25 mouse cellular contexts compared by ENCODE assay signal in the genomic region with DNA sequence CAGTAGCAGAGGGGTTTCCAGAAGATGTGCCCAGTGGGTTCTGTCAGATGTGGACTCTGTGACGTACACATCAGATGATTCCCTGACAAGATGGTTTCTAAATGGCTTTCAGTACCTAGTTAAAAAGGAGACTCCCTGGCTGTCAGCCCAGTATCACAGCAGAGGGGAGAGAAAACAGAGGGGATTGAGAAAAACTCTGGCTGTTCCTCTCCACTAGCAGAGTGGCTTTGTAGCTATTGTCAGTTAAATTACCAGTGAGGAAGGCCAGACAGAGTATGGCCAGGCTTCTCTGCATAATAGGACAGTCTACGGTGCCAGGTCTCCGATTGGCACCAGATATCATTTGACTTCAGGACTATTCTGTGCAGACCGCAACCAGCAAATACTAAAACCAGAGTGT. TPM values are rescaled to one million over a fixed set of nuclear protein-coding genes. Genes with fewer than 3 reads are reported as not detected.
DNase-seq lines count a peak whose midpoint lies in the region; ATAC-seq and TF ChIP-seq lines count a peak whose summit lies in the region.
"Had no signal": no experiment of that assay in that cellular context is flagged by ENCODE, and none has a peak within 500 bp of the region (broad histone marks: within the 10 kb centered on the region; RNA-seq: fewer than 3 reads in every experiment).

No protein-coding gene starts in this region.

- H3K27ac ChIP-seq in forebrain, embryonic 15.5 days (replicated peaks): 0 out of 2 replicates have a peak overlapping the region, but pooled peaks have one; percentile 5
- no peak overlapping the region for H3K27ac ChIP-seq in forebrain, embryonic 12.5 days
- H3K27ac ChIP-seq in hindbrain, postnatal 0 days: no peak overlapping the region
- H3K27ac ChIP-seq in hindbrain, embryonic 13.5 days: no peak overlapping the region
- no peak overlapping the region for H3K27ac ChIP-seq in neural tube, embryonic 14.5 days (ENCODE audit: low read depth, low read length)
- no peak overlapping the region for H3K27ac ChIP-seq in neural tube, embryonic 15.5 days (replicated peaks)
- H3K27ac ChIP-seq: heart, embryonic 15.5 days; limb, embryonic 12.5 days; liver, embryonic 15.5 days; midbrain, embryonic 12.5 days; neural tube, embryonic 13.5 days had no signal

- TF ChIP-seq CTCF in hindbrain, postnatal 0 days (IDR thresholded peaks at IDR 0.05; ENCODE audit: low read depth): no peak

- no peak for ATAC-seq in forebrain, embryonic 15.5 days (replicated peaks)
- ATAC-seq in forebrain, embryonic 12.5 days (ENCODE audit: low FRiP score): no peak
- ATAC-seq in hindbrain, postnatal 0 days: peak; percentile 40; the same call in 1 of the 2 replicates
- no peak for ATAC-seq in hindbrain, embryonic 13.5 days (ENCODE audit: low FRiP score)
- ATAC-seq in neural tube, embryonic 14.5 days (ENCODE audit: low read depth): peak; percentile 63; the same call in 1 of the 2 replicates
- peak; percentile 35; the same call in 1 of the 2 replicates for ATAC-seq in neural tube, embryonic 15.5 days (ENCODE audit: low FRiP score)
- ATAC-seq: CD4-positive, CD25-positive, alpha-beta regulatory T cell, adult 4 months had no signal

- no peak overlapping the region for H3K9ac ChIP-seq in forebrain, embryonic 15.5 days (replicated peaks)
- H3K9ac ChIP-seq in forebrain, embryonic 12.5 days: no peak overlapping the region
- no peak overlapping the region for H3K9ac ChIP-seq in hindbrain, postnatal 0 days (replicated peaks; ENCODE audit: low read length)
- no peak overlapping the region for H3K9ac ChIP-seq in hindbrain, embryonic 13.5 days
- no peak overlapping the region for H3K9ac ChIP-seq in neural tube, embryonic 14.5 days (replicated peaks; ENCODE audit: low read depth, low read length)
- no peak overlapping the region for H3K9ac ChIP-seq in neural tube, embryonic 15.5 days (replicated peaks)
- H3K9ac ChIP-seq: heart, embryonic 15.5 days; limb, embryonic 12.5 days; liver, embryonic 15.5 days; lung, embryonic 14.5 days; midbrain, embryonic 12.5 days; neural tube, embryonic 13.5 days had no signal

- H3K4me3 ChIP-seq in forebrain, embryonic 15.5 days: no peak overlapping the region
- no peak overlapping the region for H3K4me3 ChIP-seq in forebrain, embryonic 12.5 days (replicated peaks)
- no peak overlapping the region for H3K4me3 ChIP-seq in hindbrain, postnatal 0 days (ENCODE audit: low read length)
- H3K4me3 ChIP-seq in hindbrain, embryonic 13.5 days: no peak overlapping the region
- no peak overlapping the region for H3K4me3 ChIP-seq in neural tube, embryonic 14.5 days (ENCODE audit: low read depth, low read length)
- no peak overlapping the region for H3K4me3 ChIP-seq in neural tube, embryonic 15.5 days (replicated peaks)
- H3K4me3 ChIP-seq: heart, embryonic 15.5 days; limb, embryonic 12.5 days; liver, embryonic 15.5 days; midbrain, embryonic 12.5 days; myocyte; neural tube, embryonic 13.5 days had no signal

- H3K4me1 ChIP-seq in forebrain, embryonic 15.5 days: 0 out of 2 replicates have a peak, but pooled peaks cover 10% of the 10 kb centered on the region
- no peaks in the 10 kb centered on the region for H3K4me1 ChIP-seq in forebrain, embryonic 12.5 days
- H3K4me1 ChIP-seq in hindbrain, postnatal 0 days (ENCODE audit: insufficient read depth, low read length): peaks cover 6% of the 10 kb centered on the region; the same call in 1 of the 2 replicates
- no peaks in the 10 kb centered on the region for H3K4me1 ChIP-seq in hindbrain, embryonic 13.5 days (replicated peaks)
- H3K4me1 ChIP-seq in neural tube, embryonic 14.5 days (ENCODE audit: control insufficient read depth, insufficient read depth, low read length): no peaks in the 10 kb centered on the region
- H3K4me1 ChIP-seq in neural tube, embryonic 15.5 days: no peaks in the 10 kb centered on the region
- H3K4me1 ChIP-seq: heart, embryonic 15.5 days; limb, embryonic 12.5 days; liver, embryonic 15.5 days; midbrain, embryonic 12.5 days had no signal

- H3K36me3 ChIP-seq in forebrain, embryonic 15.5 days: no peaks in the 10 kb centered on the region
- H3K36me3 ChIP-seq in forebrain, embryonic 12.5 days (replicated peaks): no peaks in the 10 kb centered on the region
- H3K36me3 ChIP-seq in hindbrain, postnatal 0 days (ENCODE audit: insufficient read depth, low read length): no peaks in the 10 kb centered on the region
- H3K36me3 ChIP-seq in hindbrain, embryonic 13.5 days: no peaks in the 10 kb centered on the region
- no peaks in the 10 kb centered on the region for H3K36me3 ChIP-seq in neural tube, embryonic 14.5 days (ENCODE audit: control insufficient read depth, insufficient read depth, low read length)
- H3K36me3 ChIP-seq in neural tube, embryonic 15.5 days: no peaks in the 10 kb centered on the region
- H3K36me3 ChIP-seq: heart, embryonic 15.5 days; limb, embryonic 12.5 days; liver, embryonic 15.5 days; midbrain, embryonic 12.5 days; neural tube, embryonic 13.5 days had no signal

- WGBS in forebrain, embryonic 15.5 days: 55% methylated on average over 4 of the region's 4 CpGs
- WGBS in forebrain, embryonic 12.5 days: 79% methylated on average over 4 of the region's 4 CpGs
- WGBS in hindbrain, postnatal 0 days: 37% methylated on average over 4 of the region's 4 CpGs
- 57% methylated on average over 4 of the region's 4 CpGs for WGBS in hindbrain, embryonic 13.5 days
- 65% methylated on average over 4 of the region's 4 CpGs for WGBS in neural tube, embryonic 14.5 days
- WGBS in neural tube, embryonic 15.5 days: 54% methylated on average over 4 of the region's 4 CpGs

- no peak overlapping the region for H3K4me2 ChIP-seq in forebrain, embryonic 15.5 days (replicated peaks)
- no peak overlapping the region for H3K4me2 ChIP-seq in forebrain, embryonic 12.5 days
- no peak overlapping the region for H3K4me2 ChIP-seq in hindbrain, postnatal 0 days (ENCODE audit: low read depth, low read length)
- no peak overlapping the region for H3K4me2 ChIP-seq in hindbrain, embryonic 13.5 days
- no peak overlapping the region for H3K4me2 ChIP-seq in neural tube, embryonic 14.5 days (ENCODE audit: low read depth, low read length)
- H3K4me2 ChIP-seq in neural tube, embryonic 15.5 days: no peak overlapping the region
- H3K4me2 ChIP-seq: heart, embryonic 15.5 days; limb, embryonic 12.5 days; liver, embryonic 15.5 days; lung, embryonic 14.5 days; midbrain, embryonic 12.5 days; neural tube, embryonic 13.5 days had no signal

- no peaks in the 10 kb centered on the region for H3K9me3 ChIP-seq in forebrain, embryonic 15.5 days
- H3K9me3 ChIP-seq in forebrain, embryonic 12.5 days: no peaks in the 10 kb centered on the region
- no peaks in the 10 kb centered on the region for H3K9me3 ChIP-seq in hindbrain, postnatal 0 days (ENCODE audit: low read length)
- no peaks in the 10 kb centered on the region for H3K9me3 ChIP-seq in hindbrain, embryonic 13.5 days
- no peaks in the 10 kb centered on the region for H3K9me3 ChIP-seq in neural tube, embryonic 14.5 days (ENCODE audit: control insufficient read depth, low read length)
- no peaks in the 10 kb centered on the region for H3K9me3 ChIP-seq in neural tube, embryonic 15.5 days (replicated peaks)
- H3K9me3 ChIP-seq: heart, embryonic 15.5 days; limb, embryonic 12.5 days; liver, embryonic 15.5 days; midbrain, embryonic 12.5 days; neural tube, embryonic 13.5 days had no signal

- DNase-seq in hindbrain, postnatal 0 days (ENCODE audit: low spot score): peak; percentile 42
- DNase-seq in neural tube, embryonic 10.5 days (ENCODE audit: extremely low spot score, low spot score): no peak
- no peak for DNase-seq in frontal cortex, adult 2 months (ENCODE audit: extremely low spot score in 1 of 2, low spot score in 1 of 2)
- DNase-seq: adrenal gland, adult 2 months; adrenal gland, postnatal 36 days; cerebellum, adult 8-10 months; cerebellum, postnatal 36 days; kidney, adult 11 months; kidney, postnatal 14 days; layer of hippocampus, adult 9-11 months; lung, embryonic 14.5 days; retina, postnatal 1 day; right cerebral cortex, postnatal 14 days had no signal

- no peaks in the 10 kb centered on the region for H3K27me3 ChIP-seq in forebrain, embryonic 15.5 days
- no peaks in the 10 kb centered on the region for H3K27me3 ChIP-seq in forebrain, embryonic 12.5 days
- H3K27me3 ChIP-seq in hindbrain, postnatal 0 days (ENCODE audit: insufficient read depth, low read length): no peaks in the 10 kb centered on the region
- peaks cover 14% of the 10 kb centered on the region for H3K27me3 ChIP-seq in hindbrain, embryonic 13.5 days
- H3K27me3 ChIP-seq in neural tube, embryonic 14.5 days (ENCODE audit: control insufficient read depth, insufficient read depth, low read length): peaks cover 3% of the 10 kb centered on the region; the same call in 1 of the 2 replicates
- peaks cover 9% of the 10 kb centered on the region; the same call in 1 of the 2 replicates for H3K27me3 ChIP-seq in neural tube, embryonic 15.5 days (replicated peaks)
- H3K27me3 ChIP-seq: heart, embryonic 15.5 days; limb, embryonic 12.5 days; liver, embryonic 15.5 days had no signal

RNA-seq across cellular contexts. Expression of gene Cdca7l, which starts 8.8 kb away (rescaled TPM):
- polyA plus RNA-seq in forebrain, embryonic 15.5 days (2015; fragmentation: Nextera tagmentation; extraction: Ambion mirVana): 11.6 and 13.9 TPM in 2 replicates
- polyA plus RNA-seq in forebrain, embryonic 12.5 days (2016; fragmentation: Nextera tagmentation; extraction: Ambion mirVana): 37.6 and 41.6 TPM in 2 replicates
- total RNA-seq in hindbrain, postnatal 0 days (2014; rRNA removed): 4.4 and 4.6 TPM in 2 replicates
- 5.5 and 5.9 TPM in 2 replicates for polyA plus RNA-seq in hindbrain, postnatal 0 days (2015; fragmentation: Nextera tagmentation; extraction: Ambion mirVana)
- 4.6 and 5.8 TPM in 2 replicates for polyA plus RNA-seq in hindbrain, embryonic 13.5 days (2015; fragmentation: Nextera tagmentation; extraction: Ambion mirVana)
- 2.4 and 3.9 TPM in 2 replicates for polyA plus RNA-seq in neural tube, embryonic 14.5 days (2014; fragmentation: Nextera tagmentation; extraction: Ambion mirVana)
- 4.3 and 12.7 TPM in 2 replicates for polyA plus RNA-seq in neural tube, embryonic 15.5 days (2015; fragmentation: Nextera tagmentation; extraction: Ambion mirVana)
- polyA plus RNA-seq in frontal cortex, adult 2 months (2012; rRNA removed): 7.1 and 7.2 TPM in 2 replicates

Comparison
In these comparisons a context has a peak if more than half of its experiments do, and no peak if none do; other contexts are left out.
1. ATAC-seq: peak in hindbrain, postnatal 0 days (single experiment), neural tube, embryonic 14.5 days (single experiment) and neural tube, embryonic 15.5 days (single experiment); none in forebrain, embryonic 15.5 days (single experiment), forebrain, embryonic 12.5 days (single experiment) and hindbrain, embryonic 13.5 days (single experiment).